Mouse (Mus musculus): ENCODE measurements around the gene Cyct. TPM values are rescaled to one million over a fixed set of nuclear protein-coding genes. Genes with fewer than 3 reads are reported as not detected.

The Cyct gene
- polyA plus RNA-seq, 1 experiment from 2014 or later: not detected

- Histone ChIP-seq H3K27ac (replicated peaks in 1 of 2; ENCODE audit: control insufficient read depth in 1 of 2, insufficient read depth in 1 of 2, low read depth in 2 of 2, low read length in 2 of 2) (no peak overlapping the region), H3K9ac (ENCODE audit: low read length) (no peak overlapping the region), H3K4me1 (ENCODE audit: control insufficient read depth in 2 of 2, insufficient read depth in 2 of 2, low read length in 2 of 2) (peaks cover 0 to 2% of the 10 kb centered on the region in 2 experiments; a peak in 1 of 4 replicates), H3K27me3 (ENCODE audit: control insufficient read depth, insufficient read depth, low read length) (no peaks in the 10 kb centered on the region; the same call in 1 of the 2 replicates), H3K36me3 (ENCODE audit: control insufficient read depth, insufficient read depth, low read length) (no peaks in the 10 kb centered on the region), H3K4me2 (ENCODE audit: low read length) (no peak overlapping the region), H3K4me3 (ENCODE audit: control insufficient read depth in 1 of 2, insufficient read depth in 1 of 2, low read depth in 1 of 2, low read length in 2 of 2) (no peak overlapping the region), H3K9me3 (ENCODE audit: control insufficient read depth, low read length) (no peaks in the 10 kb centered on the region)
- WGBS: 53% methylated on average over 11 of the region's 11 CpGs
- no peak for ATAC-seq (ENCODE audit: insufficient number of reproducible peaks, insufficient read depth, low FRiP score, low read depth)
These were observed 28.0 kb downstream of the Cyct start for GRCm38 (mm10) chr2:76332161-76332805.

GRCm38 (mm10) chr2:76330081-76330480 lies 30.2 kb downstream of the Cyct start:
- no peak overlapping the region for H3K4me2 ChIP-seq (ENCODE audit: low read length)
- peaks cover 0 to 2% of the 10 kb centered on the region in 2 experiments; a peak in 1 of 4 replicates for H3K4me1 ChIP-seq (ENCODE audit: control insufficient read depth in 2 of 2, insufficient read depth in 2 of 2, low read length in 2 of 2)
- H3K9ac ChIP-seq (ENCODE audit: low read length): no peak overlapping the region
- no peak overlapping the region for H3K4me3 ChIP-seq (ENCODE audit: control insufficient read depth in 1 of 2, insufficient read depth in 1 of 2, low read depth in 1 of 2, low read length in 2 of 2)
- WGBS: 71% methylated on average over 5 of the region's 5 CpGs
- no peak for ATAC-seq (ENCODE audit: insufficient number of reproducible peaks, insufficient read depth, low FRiP score, low read depth)
- no peaks in the 10 kb centered on the region for H3K36me3 ChIP-seq (ENCODE audit: control insufficient read depth, insufficient read depth, low read length)
- no peak overlapping the region for H3K27ac ChIP-seq (replicated peaks in 1 of 2; ENCODE audit: control insufficient read depth in 1 of 2, insufficient read depth in 1 of 2, low read depth in 2 of 2, low read length in 2 of 2)
- no peaks in the 10 kb centered on the region for H3K27me3 ChIP-seq (ENCODE audit: control insufficient read depth, insufficient read depth, low read length)
- no peaks in the 10 kb centered on the region for H3K9me3 ChIP-seq (ENCODE audit: control insufficient read depth, low read length)

GRCm38 (mm10) chr2:76326161-76326560 lies 34.1 kb downstream of the Cyct start:
- ATAC-seq (ENCODE audit: insufficient number of reproducible peaks, insufficient read depth, low FRiP score, low read depth): no peak
- no peak overlapping the region for H3K4me3 ChIP-seq (ENCODE audit: control insufficient read depth in 1 of 2, insufficient read depth in 1 of 2, low read depth in 1 of 2, low read length in 2 of 2)
- no peaks in the 10 kb centered on the region for H3K36me3 ChIP-seq (ENCODE audit: control insufficient read depth, insufficient read depth, low read length)
- no peaks in the 10 kb centered on the region for H3K4me1 ChIP-seq (ENCODE audit: control insufficient read depth in 2 of 2, insufficient read depth in 2 of 2, low read length in 2 of 2)
- H3K9me3 ChIP-seq (ENCODE audit: control insufficient read depth, low read length): no peaks in the 10 kb centered on the region
- H3K4me2 ChIP-seq (ENCODE audit: low read length): no peak overlapping the region
- H3K9ac ChIP-seq (ENCODE audit: low read length): no peak overlapping the region
- H3K27me3 ChIP-seq (ENCODE audit: control insufficient read depth, insufficient read depth, low read length): no peaks in the 10 kb centered on the region
- H3K27ac ChIP-seq (replicated peaks in 1 of 2; ENCODE audit: control insufficient read depth in 1 of 2, insufficient read depth in 1 of 2, low read depth in 2 of 2, low read length in 2 of 2): no peak overlapping the region
- WGBS: 78% methylated on average over 3 of the region's 3 CpGs

- no peaks in the 10 kb centered on the region for H3K27me3 ChIP-seq (ENCODE audit: control insufficient read depth, insufficient read depth, low read length)
- ATAC-seq (ENCODE audit: insufficient number of reproducible peaks, insufficient read depth, low FRiP score, low read depth): no peak
- no peaks in the 10 kb centered on the region for H3K36me3 ChIP-seq (ENCODE audit: control insufficient read depth, insufficient read depth, low read length)
- no peak overlapping the region for H3K4me2 ChIP-seq (ENCODE audit: low read length)
- no peak overlapping the region for H3K4me3 ChIP-seq (ENCODE audit: control insufficient read depth in 1 of 2, insufficient read depth in 1 of 2, low read depth in 1 of 2, low read length in 2 of 2)
- 83% methylated on average over 5 of the region's 5 CpGs for WGBS
- no peak overlapping the region for H3K9ac ChIP-seq (ENCODE audit: low read length)
- no peaks in the 10 kb centered on the region for H3K4me1 ChIP-seq (ENCODE audit: control insufficient read depth in 2 of 2, insufficient read depth in 2 of 2, low read length in 2 of 2)
- H3K27ac ChIP-seq (replicated peaks in 1 of 2; ENCODE audit: control insufficient read depth in 1 of 2, insufficient read depth in 1 of 2, low read depth in 2 of 2, low read length in 2 of 2): no peak overlapping the region
- H3K9me3 ChIP-seq (ENCODE audit: control insufficient read depth, low read length): no peaks in the 10 kb centered on the region
These were observed 35.8 kb downstream of the Cyct start for GRCm38 (mm10) chr2:76324463-76324862.

GRCm38 (mm10) chr2:76323185-76323875 lies 36.9 kb downstream of the Cyct start:
- H3K27ac ChIP-seq (replicated peaks in 1 of 2; ENCODE audit: control insufficient read depth in 1 of 2, insufficient read depth in 1 of 2, low read depth in 2 of 2, low read length in 2 of 2): no peak overlapping the region
- no peaks in the 10 kb centered on the region for H3K4me1 ChIP-seq (ENCODE audit: control insufficient read depth in 2 of 2, insufficient read depth in 2 of 2, low read length in 2 of 2)
- H3K9me3 ChIP-seq (ENCODE audit: control insufficient read depth, low read length): no peaks in the 10 kb centered on the region
- WGBS: 85% methylated on average over 21 of the region's 21 CpGs
- H3K4me2 ChIP-seq (ENCODE audit: low read length): no peak overlapping the region
- ATAC-seq (ENCODE audit: insufficient number of reproducible peaks, insufficient read depth, low FRiP score, low read depth): no peak
- H3K27me3 ChIP-seq (ENCODE audit: control insufficient read depth, insufficient read depth, low read length): no peaks in the 10 kb centered on the region
- H3K9ac ChIP-seq (ENCODE audit: low read length): no peak overlapping the region
- H3K4me3 ChIP-seq (ENCODE audit: control insufficient read depth in 1 of 2, insufficient read depth in 1 of 2, low read depth in 1 of 2, low read length in 2 of 2): no peak overlapping the region
- H3K36me3 ChIP-seq (ENCODE audit: control insufficient read depth, insufficient read depth, low read length): no peaks in the 10 kb centered on the region

- H3K4me3 ChIP-seq (ENCODE audit: control insufficient read depth in 1 of 2, insufficient read depth in 1 of 2, low read depth in 1 of 2, low read length in 2 of 2): no peak overlapping the region
- no peaks in the 10 kb centered on the region for H3K9me3 ChIP-seq (ENCODE audit: control insufficient read depth, low read length)
- H3K36me3 ChIP-seq (ENCODE audit: control insufficient read depth, insufficient read depth, low read length): no peaks in the 10 kb centered on the region
- no peaks in the 10 kb centered on the region for H3K4me1 ChIP-seq (ENCODE audit: control insufficient read depth in 2 of 2, insufficient read depth in 2 of 2, low read length in 2 of 2)
- ATAC-seq (ENCODE audit: insufficient number of reproducible peaks, insufficient read depth, low FRiP score, low read depth): no peak
- no peak overlapping the region for H3K27ac ChIP-seq (replicated peaks in 1 of 2; ENCODE audit: control insufficient read depth in 1 of 2, insufficient read depth in 1 of 2, low read depth in 2 of 2, low read length in 2 of 2)
- no peak overlapping the region for H3K4me2 ChIP-seq (ENCODE audit: low read length)
- no peak overlapping the region for H3K9ac ChIP-seq (ENCODE audit: low read length)
- WGBS: 77% methylated on average over 6 of the region's 6 CpGs
- no peaks in the 10 kb centered on the region for H3K27me3 ChIP-seq (ENCODE audit: control insufficient read depth, insufficient read depth, low read length)
These were observed 39.9 kb downstream of the Cyct start for GRCm38 (mm10) chr2:76320336-76320735.

GRCm38 (mm10) chr2:76319231-76319630 lies 41.0 kb downstream of the Cyct start:
- Histone ChIP-seq H3K4me2 (ENCODE audit: low read length) (no peak overlapping the region), H3K9ac (ENCODE audit: low read length) (no peak overlapping the region), H3K27me3 (ENCODE audit: control insufficient read depth, insufficient read depth, low read length) (no peaks in the 10 kb centered on the region), H3K4me1 (ENCODE audit: control insufficient read depth in 2 of 2, insufficient read depth in 2 of 2, low read length in 2 of 2) (no peaks in the 10 kb centered on the region), H3K36me3 (ENCODE audit: control insufficient read depth, insufficient read depth, low read length) (no peaks in the 10 kb centered on the region), H3K27ac (replicated peaks in 1 of 2; ENCODE audit: control insufficient read depth in 1 of 2, insufficient read depth in 1 of 2, low read depth in 2 of 2, low read length in 2 of 2) (no peak overlapping the region), H3K9me3 (ENCODE audit: control insufficient read depth, low read length) (no peaks in the 10 kb centered on the region), H3K4me3 (ENCODE audit: control insufficient read depth in 1 of 2, insufficient read depth in 1 of 2, low read depth in 1 of 2, low read length in 2 of 2) (no peak overlapping the region)
- no peak for ATAC-seq (ENCODE audit: insufficient number of reproducible peaks, insufficient read depth, low FRiP score, low read depth)
- 81% methylated on average over 6 of the region's 6 CpGs for WGBS

Measured in heart, embryonic 14.5 days (tissue).